Mouse (Mus musculus): ENCODE results near the gene Hoxd10.

Hoxd10 gene

GRCm38 (mm10) chr2:74691022-74691951, at the start of gene Hoxd10:
Hoxd10 (plus strand) TSS chr2:74691924.
- no peak for ATAC-seq (ENCODE audit: low TSS enrichment)

GRCm38 (mm10) chr2:74642431-74642830, 49.3 kb upstream of the Hoxd10 start:
- no peak for ATAC-seq (ENCODE audit: low TSS enrichment)

- no peak for ATAC-seq (ENCODE audit: low TSS enrichment)
Observed at GRCm38 (mm10) chr2:74645631-74646030, 46.1 kb upstream of the Hoxd10 start.

GRCm38 (mm10) chr2:74647082-74647864, 44.5 kb upstream of the Hoxd10 start:
- ATAC-seq (ENCODE audit: low TSS enrichment), result no peak

GRCm38 (mm10) chr2:74652996-74653340, 38.8 kb upstream of the Hoxd10 start:
- ATAC-seq (ENCODE audit: low TSS enrichment), result no peak

GRCm38 (mm10) chr2:74653781-74654535, 37.8 kb upstream of the Hoxd10 start:
- no peak for ATAC-seq (ENCODE audit: low TSS enrichment)

- no peak for ATAC-seq (ENCODE audit: low TSS enrichment)
Observed at GRCm38 (mm10) chr2:74654743-74655419, 36.8 kb upstream of the Hoxd10 start.

- ATAC-seq (ENCODE audit: low TSS enrichment), result no peak
Observed at GRCm38 (mm10) chr2:74655420-74655781, 36.3 kb upstream of the Hoxd10 start.

GRCm38 (mm10) chr2:74655821-74656631, 35.7 kb upstream of the Hoxd10 start:
- no peak for ATAC-seq (ENCODE audit: low TSS enrichment)

GRCm38 (mm10) chr2:74656632-74657021, 35.1 kb upstream of the Hoxd10 start:
- no peak for ATAC-seq (ENCODE audit: low TSS enrichment)

GRCm38 (mm10) chr2:74657251-74658023, 34.3 kb upstream of the Hoxd10 start:
- ATAC-seq (ENCODE audit: low TSS enrichment), result no peak

GRCm38 (mm10) chr2:74658024-74658666, 33.6 kb upstream of the Hoxd10 start:
- ATAC-seq (ENCODE audit: low TSS enrichment), result no peak

- no peak for ATAC-seq (ENCODE audit: low TSS enrichment)
Observed at GRCm38 (mm10) chr2:74658667-74659371, 32.9 kb upstream of the Hoxd10 start.

GRCm38 (mm10) chr2:74659507-74660005, 32.2 kb upstream of the Hoxd10 start, which contains the start of gene Evx2:
Evx2 (minus strand) TSS chr2:74659557.
- no peak for ATAC-seq (ENCODE audit: low TSS enrichment)

GRCm38 (mm10) chr2:74660421-74661375, 31.0 kb upstream of the Hoxd10 start:
- no peak for ATAC-seq (ENCODE audit: low TSS enrichment)

- ATAC-seq (ENCODE audit: low TSS enrichment), result no peak
Observed at GRCm38 (mm10) chr2:74661685-74662084, 30.0 kb upstream of the Hoxd10 start.

GRCm38 (mm10) chr2:74663291-74663925, 28.3 kb upstream of the Hoxd10 start:
- peak; percentile 85 for ATAC-seq (ENCODE audit: low TSS enrichment)
